Mouse (Mus musculus): ENCODE measurements around the gene Tmem53. TPM values are rescaled to one million over a fixed set of nuclear protein-coding genes. Genes with fewer than 3 reads are reported as not detected.

Tmem53 gene
- total and polyA plus RNA-seq, 3 experiments: 0.65 to 1.3 TPM; not detected in 1

DNA sequence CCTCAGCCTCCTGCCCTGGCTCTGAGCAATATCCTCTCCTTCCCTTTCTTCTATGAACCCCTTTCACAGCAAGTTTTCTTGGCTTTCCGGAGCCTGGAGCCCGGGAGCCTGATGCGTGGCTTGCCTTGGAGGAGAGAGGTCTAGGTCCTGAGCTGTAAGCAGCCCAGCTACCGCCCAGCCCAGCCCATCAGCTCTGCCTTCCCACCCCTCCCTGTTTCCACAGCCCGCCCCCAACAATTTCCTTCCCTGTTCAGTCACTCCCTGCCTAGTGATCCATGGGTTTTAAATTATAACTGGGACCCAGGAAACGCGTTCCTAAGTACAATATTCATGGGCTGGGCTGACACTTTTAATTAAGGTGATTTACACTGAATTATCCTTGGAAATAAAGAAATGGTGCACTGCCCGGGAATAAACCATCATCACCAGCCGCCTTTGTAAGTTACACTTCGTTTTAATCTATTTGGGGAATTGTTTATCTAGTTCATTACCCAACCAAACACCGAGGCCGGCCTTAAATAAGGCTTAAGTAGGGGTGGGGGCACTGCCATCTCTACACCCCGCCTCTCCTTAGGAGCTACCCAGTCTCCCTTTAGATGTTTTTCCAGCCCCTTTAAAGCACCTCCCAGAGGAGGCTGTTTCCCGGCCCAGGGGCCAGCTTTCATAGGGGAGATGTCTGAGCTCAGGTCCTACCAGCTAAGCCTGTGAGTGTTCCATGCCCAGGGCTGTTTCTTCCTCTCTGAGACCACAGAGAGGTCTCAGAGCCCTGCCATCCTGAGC lies 50.5 kb downstream of the Tmem53 start:
- H3K4me3 ChIP-seq (ENCODE audit: control insufficient read depth in 1 of 2, insufficient read depth in 1 of 2, low read depth in 2 of 2, low read length in 2 of 2): no peak overlapping the region
- no peak for DNase-seq (ENCODE audit: low read depth, low spot score)
- TF ChIP-seq HCFC1 (IDR thresholded peaks at IDR 0.05; ENCODE audit: low read depth, low read length) (no peak), MXI1 (IDR thresholded peaks at IDR 0.05; ENCODE audit: low read depth, low read length) (no peak)
- no peaks in the 10 kb centered on the region for H3K4me1 ChIP-seq (ENCODE audit: control insufficient read depth in 1 of 2, insufficient read depth in 2 of 2, low read length in 2 of 2)
- H3K27me3 ChIP-seq (ENCODE audit: control insufficient read depth in 1 of 2, insufficient read depth in 2 of 2, low read length in 2 of 2): peaks cover 3 to 5% of the 10 kb centered on the region in 2 experiments; a peak in 3 of 4 replicates
- no peaks in the 10 kb centered on the region for H3K79me2 ChIP-seq (ENCODE audit: control insufficient read depth, insufficient read depth, low read length, poor library complexity)
- H3K36me3 ChIP-seq (ENCODE audit: control insufficient read depth in 1 of 2, insufficient read depth in 2 of 2, low read length in 2 of 2): no peaks in the 10 kb centered on the region
- no peak overlapping the region for H3K9ac ChIP-seq (ENCODE audit: control insufficient read depth, low read depth, low read length, poor library complexity, severe bottlenecking)
- no peak overlapping the region for H3K27ac ChIP-seq (ENCODE audit: control insufficient read depth, low read depth, low read length)
- H3K9me3 ChIP-seq (replicated peaks; ENCODE audit: insufficient read depth, low read length): no peaks in the 10 kb centered on the region

DNA sequence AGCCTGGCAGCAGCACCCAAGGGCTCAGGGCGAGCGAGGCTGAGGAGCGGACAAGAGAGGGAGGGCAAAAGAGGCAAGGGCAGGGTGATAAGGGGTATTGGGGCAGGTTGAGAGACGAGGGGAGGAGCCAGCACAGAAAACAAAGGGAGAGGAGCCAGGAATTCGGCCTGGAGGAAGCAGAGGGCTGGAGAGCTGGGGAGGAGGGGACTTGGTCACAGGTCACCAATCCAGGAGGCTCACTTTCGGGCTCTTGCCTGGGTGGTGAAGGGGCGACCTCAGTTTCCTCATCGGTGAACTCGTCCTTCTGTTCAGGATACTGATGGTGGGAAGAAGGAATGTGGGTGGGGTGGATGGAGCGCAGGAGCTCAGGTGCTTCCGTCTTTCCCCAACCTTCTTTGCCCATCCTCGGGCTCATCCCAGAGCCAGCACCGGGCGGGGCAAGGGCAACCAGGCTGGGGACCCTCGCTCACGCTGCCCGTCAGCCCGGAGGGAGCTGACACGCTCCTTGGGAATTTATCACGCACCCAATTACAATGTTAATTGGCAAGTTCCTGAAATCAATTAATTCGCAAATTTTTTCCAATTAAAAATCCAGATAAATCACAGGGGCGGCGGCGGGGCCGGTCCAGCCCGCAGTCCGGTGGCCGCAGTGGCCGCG lies 52.0 kb downstream of the Tmem53 start:
- H3K79me2 ChIP-seq (ENCODE audit: control insufficient read depth, insufficient read depth, low read length, poor library complexity): no peaks in the 10 kb centered on the region
- TF ChIP-seq POLR2A (IDR thresholded peaks at IDR 0.05; ENCODE audit: control insufficient read depth in 1 of 2, insufficient read depth in 1 of 2, low read depth in 1 of 2, low read length in 2 of 2, poor library complexity in 1 of 2): no peak
- no peak for TF ChIP-seq NELFE (IDR thresholded peaks at IDR 0.05; ENCODE audit: low read depth, low read length)
- no peak for TF ChIP-seq MAFK (IDR thresholded peaks at IDR 0.05; ENCODE audit: borderline replicate concordance, low read depth, low read length)
- no peak for TF ChIP-seq USF1 (IDR thresholded peaks at IDR 0.05; ENCODE audit: low read depth, low read length)
- no peak for TF ChIP-seq POLR2AphosphoS5 (IDR thresholded peaks at IDR 0.05; ENCODE audit: borderline replicate concordance, low read depth, low read length)
- no peak overlapping the region for H3K9ac ChIP-seq (ENCODE audit: control insufficient read depth, low read depth, low read length, poor library complexity, severe bottlenecking)
- no peaks in the 10 kb centered on the region for H3K9me3 ChIP-seq (replicated peaks; ENCODE audit: insufficient read depth, low read length)
- no peaks in the 10 kb centered on the region for H3K4me1 ChIP-seq (ENCODE audit: control insufficient read depth in 1 of 2, insufficient read depth in 2 of 2, low read length in 2 of 2)
- H3K36me3 ChIP-seq (ENCODE audit: control insufficient read depth in 1 of 2, insufficient read depth in 2 of 2, low read length in 2 of 2): no peaks in the 10 kb centered on the region
- no peak overlapping the region for H3K27ac ChIP-seq (ENCODE audit: control insufficient read depth, low read depth, low read length)
- DNase-seq (ENCODE audit: low read depth, low spot score): no peak
- H3K27me3 ChIP-seq (ENCODE audit: control insufficient read depth in 1 of 2, insufficient read depth in 2 of 2, low read length in 2 of 2): peaks cover 3 to 5% of the 10 kb centered on the region in 2 experiments; a peak in 3 of 4 replicates
- no peak overlapping the region for H3K4me3 ChIP-seq (ENCODE audit: control insufficient read depth in 1 of 2, insufficient read depth in 1 of 2, low read depth in 2 of 2, low read length in 2 of 2)

DNA sequence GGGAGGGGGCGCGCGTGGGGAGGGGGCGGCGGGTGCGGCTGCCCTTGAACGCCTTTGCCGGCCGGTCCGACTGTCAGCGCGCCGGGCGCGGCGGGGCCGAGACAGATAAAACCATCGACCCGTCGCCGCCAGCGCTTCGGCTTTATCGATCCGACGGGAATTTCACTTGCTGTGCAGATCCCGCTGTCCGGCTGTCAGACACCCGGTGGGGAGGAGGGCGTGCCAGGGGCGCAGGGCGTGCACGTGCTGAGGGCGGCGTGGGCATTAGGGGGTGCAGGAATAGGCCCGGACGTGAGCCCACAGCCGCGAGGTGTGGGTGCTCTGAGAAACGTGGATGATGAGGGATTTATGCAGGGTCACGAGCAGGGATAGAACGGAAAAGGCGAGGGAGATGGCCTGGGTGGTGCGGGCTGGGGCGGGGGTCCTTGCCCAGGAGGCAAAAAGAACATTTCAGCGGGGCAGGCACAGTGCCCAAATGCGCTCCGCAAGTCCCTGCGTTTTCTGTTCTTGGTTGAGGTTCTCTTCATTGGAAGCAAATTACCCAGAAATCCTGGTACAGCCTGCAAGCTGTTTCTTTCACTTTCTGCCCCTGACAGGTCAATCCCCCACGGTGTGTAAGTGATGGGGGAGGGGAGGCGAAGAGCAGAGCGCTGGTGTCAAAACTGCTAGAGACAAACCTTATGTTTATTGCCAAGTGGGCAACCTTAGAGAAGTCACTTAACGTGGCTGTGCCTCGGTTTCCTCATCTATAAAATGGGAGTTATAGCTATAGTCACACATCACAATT lies 52.7 kb downstream of the Tmem53 start:
- H3K27ac ChIP-seq (ENCODE audit: control insufficient read depth, low read depth, low read length): no peak overlapping the region
- no peak for TF ChIP-seq CHD1 (IDR thresholded peaks at IDR 0.05; ENCODE audit: low read depth, low read length)
- no peak for TF ChIP-seq CHD2 (IDR thresholded peaks at IDR 0.05; ENCODE audit: low read length)
- no peak for TF ChIP-seq EP300 (IDR thresholded peaks at IDR 0.05; ENCODE audit: low read depth in 1 of 2, low read length in 2 of 2)
- H3K27me3 ChIP-seq (ENCODE audit: control insufficient read depth in 1 of 2, insufficient read depth in 2 of 2, low read length in 2 of 2): peaks cover 3% of the 10 kb centered on the region in 2 experiments; a peak in 3 of 4 replicates
- H3K9ac ChIP-seq (ENCODE audit: control insufficient read depth, low read depth, low read length, poor library complexity, severe bottlenecking): no peak overlapping the region
- no peak overlapping the region for H3K4me3 ChIP-seq (ENCODE audit: control insufficient read depth in 1 of 2, insufficient read depth in 1 of 2, low read depth in 2 of 2, low read length in 2 of 2)
- no peaks in the 10 kb centered on the region for H3K79me2 ChIP-seq (ENCODE audit: control insufficient read depth, insufficient read depth, low read length, poor library complexity)
- H3K9me3 ChIP-seq (replicated peaks; ENCODE audit: insufficient read depth, low read length): no peaks in the 10 kb centered on the region
- H3K4me1 ChIP-seq (ENCODE audit: control insufficient read depth in 1 of 2, insufficient read depth in 2 of 2, low read length in 2 of 2): no peaks in the 10 kb centered on the region
- DNase-seq (ENCODE audit: low read depth, low spot score): no peak
- H3K36me3 ChIP-seq (ENCODE audit: control insufficient read depth in 1 of 2, insufficient read depth in 2 of 2, low read length in 2 of 2): no peaks in the 10 kb centered on the region
